Mouse (Mus musculus) embryonic facial prominence, embryonic 10.5 days (tissue): ENCODE results near the gene Polr3k. TPM values are rescaled to one million over a fixed set of nuclear protein-coding genes. Genes with fewer than 3 reads are reported as not detected.

Experiments
- DNase-seq: peaks from one replicate; pipeline ENCODE4 v3.0.0-alpha.2; 2017; ENCODE audit warnings: low spot score
- H3K27ac ChIP-seq: fragments of 300-500 bp; sonication (generic); replicated peaks from 2 replicates; pipeline ENCODE4 v1.5.1; 2016; ENCODE audit warnings: mild to moderate bottlenecking
- H3K27me3 ChIP-seq: fragments of 300-500 bp; sonication (generic); replicated peaks from 2 replicates; pipeline ENCODE4 v1.6.1; 2016; ENCODE audit warnings: low read depth, mild to moderate bottlenecking; ENCODE audit not compliant: poor library complexity, severe bottlenecking
- H3K36me3 ChIP-seq: fragments of 300-500 bp; sonication (generic); replicated peaks from 2 replicates; pipeline ENCODE4 v1.6.1; 2016; ENCODE audit warnings: mild to moderate bottlenecking, moderate library complexity
- H3K4me1 ChIP-seq: fragments of 300-500 bp; sonication (generic); 2 replicates; pipeline ENCODE4 v1.6.1; 2016
- H3K4me3 ChIP-seq: fragments of 300-500 bp; sonication (generic); 2 replicates; pipeline ENCODE4 v1.5.1; 2016; ENCODE audit warnings: mild to moderate bottlenecking, moderate library complexity
- H3K9me3 ChIP-seq: fragments of 300-500 bp; sonication (generic); 2 replicates; pipeline ENCODE4 v1.6.1; 2016; ENCODE audit warnings: mild to moderate bottlenecking
- WGBS: fragments of 180-500 bp; shearing (Covaris S2); methylation state at CpG from one replicate; pipeline ENCODE4 v1.1.7; 2016; 5-methylcytosine and 5-hydroxymethylcytosine counted together
- polyA plus RNA-seq: library from polyadenylated mRNA; unstranded; fragments of >200 nt; fragmentation: Nextera tagmentation; extraction: Ambion mirVana; gene quantifications from 2 replicates; pipeline ENCODE4 v1.2.1, GENCODE M21; 2016

Polr3k gene
- 105 and 106 TPM in 2 replicates for polyA plus RNA-seq

GRCm38 (mm10) chr2:181863791-181864535, at the start of gene Polr3k:
Gene Polr3k, plus strand, starts transcription at chr2:181864337.
- Histone ChIP-seq H3K4me3 (peak within 1 kb of the TSS; percentile 81), H3K27ac (peak within 1 kb of the TSS; percentile 90), H3K36me3 (peaks cover 30% of the 10 kb centered on the region), H3K4me1 (peaks cover 14% of the 10 kb centered on the region), H3K27me3 (no peaks in the 10 kb centered on the region), H3K9me3 (no peaks in the 10 kb centered on the region)
- WGBS: under 1% methylated on average over 35 of the region's 35 CpGs
- peak; percentile 95 for DNase-seq

DNA sequence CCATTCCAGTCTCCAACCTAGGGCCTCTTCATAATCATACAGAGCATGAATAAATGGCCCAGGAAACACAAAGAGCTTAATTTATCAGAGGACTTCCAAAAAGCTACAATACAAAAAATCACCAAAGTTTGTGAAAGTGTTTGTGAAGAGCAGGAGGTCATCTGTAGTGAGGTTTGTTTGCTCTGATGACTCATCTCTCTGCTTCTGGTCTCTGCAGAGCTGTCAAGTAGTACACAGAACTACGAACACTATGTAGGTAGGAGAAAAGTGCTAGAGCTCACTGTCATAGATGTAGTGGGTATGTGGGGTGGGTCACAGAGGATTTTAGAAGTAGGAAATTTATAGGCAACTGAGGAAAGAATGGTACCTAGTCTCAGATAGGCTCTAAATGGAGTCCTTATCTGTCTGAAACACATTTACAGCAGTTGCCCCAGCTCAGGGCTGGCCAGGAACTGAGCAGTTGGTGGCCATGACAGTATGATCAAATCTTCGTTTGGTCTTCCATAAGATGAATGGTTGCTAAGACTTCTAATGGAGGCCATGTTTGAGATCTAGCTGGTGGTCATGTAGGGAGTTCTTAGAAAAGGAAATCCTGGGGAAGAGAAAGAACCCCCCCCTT, 35.0 kb upstream of the Polr3k start:
- DNase-seq: no peak
- H3K4me1 ChIP-seq: no peaks in the 10 kb centered on the region
- no peak overlapping the region for H3K4me3 ChIP-seq
- H3K36me3 ChIP-seq: no peaks in the 10 kb centered on the region
- H3K27me3 ChIP-seq: no peaks in the 10 kb centered on the region
- no peak overlapping the region for H3K27ac ChIP-seq
- WGBS: 76% methylated on average over 2 of the region's 2 CpGs
- H3K9me3 ChIP-seq: no peaks in the 10 kb centered on the region

GRCm38 (mm10) chr2:181832745-181833144, 31.4 kb upstream of the Polr3k start:
- Histone ChIP-seq H3K4me1 (peaks cover 6% of the 10 kb centered on the region; the same call in 1 of the 2 replicates), H3K9me3 (no peaks in the 10 kb centered on the region), H3K36me3 (no peaks in the 10 kb centered on the region), H3K27ac (no peak overlapping the region), H3K27me3 (no peaks in the 10 kb centered on the region), H3K4me3 (no peak overlapping the region)
- 74% methylated on average over 2 of the region's 2 CpGs for whole genome bisulfite sequencing
- DNase-seq: no peak

- Histone ChIP-seq H3K4me3 (peak within 1 kb of the TSS; percentile 86), H3K36me3 (peaks cover 5% of the 10 kb centered on the region), H3K4me1 (peaks cover 16% of the 10 kb centered on the region), H3K27me3 (no peaks in the 10 kb centered on the region), H3K27ac (peak within 1 kb of the TSS; percentile 90), H3K9me3 (no peaks in the 10 kb centered on the region)
- WGBS: under 1% methylated on average over 35 of the region's 35 CpGs
- DNase-seq: peak; percentile 95
Observed at GRCm38 (mm10) chr2:181837372-181838292, 26.5 kb upstream of the Polr3k start, which contains the start of gene Pcmtd2. Gene Pcmtd2, plus strand, starts transcription at chr2:181837854.

DNA sequence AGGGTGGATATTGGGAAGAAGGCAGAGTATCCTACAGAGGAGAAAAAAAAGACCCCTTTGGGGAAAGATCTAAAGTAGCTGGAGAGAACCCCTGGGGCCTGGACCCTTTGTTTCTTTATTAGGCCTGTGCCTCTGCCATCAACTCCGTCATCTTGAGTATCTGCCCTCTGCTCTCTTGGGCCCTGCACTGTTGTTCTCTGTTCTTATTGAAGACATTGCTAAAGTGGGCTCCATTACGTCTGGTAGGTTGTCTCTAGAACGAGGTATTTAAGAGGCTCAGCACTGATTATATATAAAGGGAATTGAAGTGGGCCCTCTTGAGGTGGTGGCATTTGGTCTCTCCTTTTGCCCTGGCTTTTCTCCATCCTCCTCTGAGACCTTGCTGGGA, 25.9 kb upstream of the Polr3k start:
- Histone ChIP-seq H3K4me1 (peaks cover 16% of the 10 kb centered on the region), H3K36me3 (peaks cover 7% of the 10 kb centered on the region), H3K9me3 (no peaks in the 10 kb centered on the region), H3K27me3 (no peaks in the 10 kb centered on the region), H3K27ac (peak overlapping the region; percentile 90), H3K4me3 (peak overlapping the region; percentile 86)
- peak; percentile 16 for DNase-seq
- under 1% methylated on average over 3 of the region's 3 CpGs for WGBS

GRCm38 (mm10) chr2:181845709-181846394, 18.3 kb upstream of the Polr3k start:
- WGBS: 82% methylated on average over 5 of the region's 5 CpGs
- Histone ChIP-seq H3K36me3 (peaks cover 64% of the 10 kb centered on the region), H3K27me3 (no peaks in the 10 kb centered on the region), H3K4me1 (no peaks in the 10 kb centered on the region), H3K9me3 (no peaks in the 10 kb centered on the region), H3K4me3 (no peak overlapping the region), H3K27ac (no peak overlapping the region)
- no peak for DNase-seq

DNA sequence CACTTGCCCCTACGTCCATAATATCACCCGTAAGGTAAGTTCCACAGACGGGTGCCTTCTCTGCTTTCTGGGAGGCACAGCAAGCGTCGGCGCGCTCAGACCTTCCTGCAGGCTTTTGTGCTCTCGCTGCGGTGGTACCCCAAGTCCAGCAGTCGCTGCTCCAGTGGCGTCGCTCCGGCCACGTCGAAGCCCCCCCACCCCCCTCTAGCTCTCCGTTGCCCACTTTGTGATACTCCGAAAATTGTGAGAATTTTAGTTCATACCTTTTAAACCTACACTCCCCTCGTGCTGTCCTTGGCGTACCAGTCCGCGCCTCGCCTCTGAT, 361 bp downstream of the Polr3k start:
- peaks cover 14% of the 10 kb centered on the region for H3K4me1 ChIP-seq
- DNase-seq: no peak
- no peaks in the 10 kb centered on the region for H3K27me3 ChIP-seq
- under 1% methylated on average over 22 of the region's 22 CpGs for WGBS
- H3K36me3 ChIP-seq: peaks cover 36% of the 10 kb centered on the region
- H3K9me3 ChIP-seq: no peaks in the 10 kb centered on the region
- peak overlapping the region; percentile 81 for H3K4me3 ChIP-seq
- peak overlapping the region; percentile 90 for H3K27ac ChIP-seq

GRCm38 (mm10) chr2:181866931-181867330, 2.8 kb downstream of the Polr3k start:
- 63% methylated on average over 5 of the region's 5 CpGs for WGBS
- DNase-seq: peak; percentile 64
- H3K27ac ChIP-seq: no peak overlapping the region
- no peak overlapping the region for H3K4me3 ChIP-seq
- H3K36me3 ChIP-seq: peaks cover 56% of the 10 kb centered on the region
- peaks cover 14% of the 10 kb centered on the region for H3K4me1 ChIP-seq
- H3K27me3 ChIP-seq: no peaks in the 10 kb centered on the region
- H3K9me3 ChIP-seq: no peaks in the 10 kb centered on the region

DNA sequence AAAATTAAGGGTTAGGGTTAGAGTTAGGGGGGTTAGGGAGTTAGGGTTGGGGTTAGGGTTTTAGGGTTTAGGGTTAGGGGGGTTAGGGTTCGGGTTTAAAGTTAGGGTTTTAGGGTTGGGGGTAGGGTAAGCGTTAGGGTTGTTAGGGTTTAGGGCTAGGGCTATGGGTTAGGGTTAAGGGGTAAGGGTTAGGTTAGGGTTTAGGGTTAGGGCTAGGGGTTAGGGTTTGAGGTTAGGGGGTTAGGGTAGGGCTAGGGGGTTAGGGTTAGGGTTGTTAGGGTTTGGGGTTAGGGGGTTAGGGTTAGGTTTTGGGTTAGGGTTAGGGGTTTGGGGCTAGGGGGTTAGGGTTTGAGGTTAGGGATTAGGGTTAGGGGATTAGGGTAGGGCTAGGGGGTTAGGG, 6.9 kb downstream of the Polr3k start:
- DNase-seq: no peak
- WGBS: 90% methylated on average over 2 of the region's 2 CpGs
- Histone ChIP-seq H3K4me3 (no peak overlapping the region), H3K27me3 (no peaks in the 10 kb centered on the region), H3K4me1 (no peaks in the 10 kb centered on the region), H3K9me3 (no peaks in the 10 kb centered on the region), H3K36me3 (peaks cover 86% of the 10 kb centered on the region), H3K27ac (no peak overlapping the region)

GRCm38 (mm10) chr2:181878903-181879302, 14.8 kb downstream of the Polr3k start:
- Histone ChIP-seq H3K27me3 (no peaks in the 10 kb centered on the region), H3K4me1 (no peaks in the 10 kb centered on the region), H3K9me3 (no peaks in the 10 kb centered on the region), H3K36me3 (peaks cover 48% of the 10 kb centered on the region), H3K4me3 (no peak overlapping the region), H3K27ac (no peak overlapping the region)
- 74% methylated on average over 1 of the region's 1 CpGs for WGBS
- DNase-seq: no peak

GRCm38 (mm10) chr2:181883022-181883749, 19.0 kb downstream of the Polr3k start:
- Histone ChIP-seq H3K4me1 (no peaks in the 10 kb centered on the region), H3K9me3 (no peaks in the 10 kb centered on the region), H3K4me3 (no peak overlapping the region), H3K27ac (no peak overlapping the region), H3K36me3 (peaks cover 20% of the 10 kb centered on the region), H3K27me3 (no peaks in the 10 kb centered on the region)
- WGBS: 86% methylated on average over 3 of the region's 3 CpGs
- DNase-seq: no peak
